Mouse (Mus musculus) ovary, adult 18-20 months (tissue): Measurements from ENCODE around the gene Smpdl3a.

Experiments used
- DNase-seq: peaks from one replicate; pipeline ENCODE4 v3.0.0; 2022; ENCODE audit warnings: low spot score, mixed read lengths

Gene Smpdl3a

GRCm38 (mm10) chr10:57819209-57819608 lies 25.1 kb downstream of the Smpdl3a start:
- DNase-seq, result no peak

- DNase-seq, result no peak
These were observed 28.3 kb downstream of the Smpdl3a start for GRCm38 (mm10) chr10:57822473-57822872.

DNA sequence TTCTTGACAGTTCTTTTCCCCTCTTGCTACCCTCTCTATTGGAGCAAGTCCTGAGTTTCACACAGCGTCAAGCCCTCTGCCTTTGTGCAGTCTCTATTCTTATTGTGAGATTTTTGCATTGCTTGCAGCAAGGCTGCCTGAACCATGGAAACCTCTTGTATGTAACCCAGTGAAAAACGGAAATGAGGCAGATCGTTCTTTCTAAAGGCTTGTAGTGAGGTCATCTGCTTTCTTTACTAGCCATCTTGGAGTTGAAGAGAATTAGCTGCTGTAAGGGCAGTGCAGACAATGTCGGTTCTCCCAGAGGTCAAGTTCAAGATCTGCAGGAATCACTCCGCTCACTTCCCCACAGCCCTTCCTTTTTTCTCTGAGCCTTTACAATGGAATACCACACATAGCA lies 34.5 kb downstream of the Smpdl3a start:
- no peak for DNase-seq

DNA sequence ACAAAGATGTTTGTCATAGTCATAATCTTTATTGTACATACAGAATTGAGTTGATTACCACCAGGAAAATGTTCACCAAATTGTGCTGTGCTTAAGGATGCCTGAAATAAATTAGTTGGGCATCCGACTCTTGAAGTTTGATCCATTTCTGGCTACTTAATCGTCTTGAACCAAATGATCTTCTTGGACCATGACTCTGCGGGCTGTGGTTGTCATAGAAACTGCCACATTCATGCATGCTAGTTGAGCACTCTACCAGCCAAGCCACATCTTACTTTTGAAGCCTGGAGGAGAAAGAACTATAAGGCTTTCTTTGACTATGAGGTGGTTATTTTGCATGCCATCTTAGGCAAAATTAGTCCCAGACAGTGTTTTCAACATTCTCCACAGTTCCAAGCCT lies 35.5 kb downstream of the Smpdl3a start:
- DNase-seq, result no peak

GRCm38 (mm10) chr10:57835094-57835493 lies 41.0 kb downstream of the Smpdl3a start:
- DNase-seq, result no peak

DNA sequence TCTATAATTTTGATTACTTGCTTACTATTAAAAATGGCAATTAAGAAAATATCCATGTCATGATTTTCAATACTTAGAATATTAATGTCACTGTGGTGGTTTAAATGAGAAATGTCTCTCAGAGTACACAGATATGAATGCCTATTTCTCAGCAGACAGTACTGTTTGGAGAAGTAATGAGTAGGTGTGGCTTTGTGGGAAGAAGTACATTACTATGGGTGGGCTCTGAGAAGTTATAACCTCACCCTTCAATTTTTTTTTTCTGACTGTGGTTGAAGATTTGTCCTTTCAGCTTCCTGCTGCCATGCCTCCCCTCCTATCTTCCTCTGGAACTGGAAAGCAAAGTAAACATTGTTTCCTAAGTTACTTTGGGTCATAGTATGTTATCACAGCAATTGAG lies 41.8 kb downstream of the Smpdl3a start:
- DNase-seq, result no peak

GRCm38 (mm10) chr10:57841638-57842509 lies 47.7 kb downstream of the Smpdl3a start:
- no peak for DNase-seq

GRCm38 (mm10) chr10:57847916-57848682 lies 54.0 kb downstream of the Smpdl3a start:
- DNase-seq, result no peak
